ENCODE assay signal across 17 mouse cellular contexts in genomic region chr13:109268253-109268652, GRCm38 (mm10).
DNase-seq lines count a peak whose midpoint lies in the region; ATAC-seq and TF ChIP-seq lines count a peak whose summit lies in the region.
"Had no signal": no experiment of that assay in that cellular context is flagged by ENCODE, and none has a peak within 500 bp of the region (broad histone marks: within the 10 kb centered on the region; RNA-seq: fewer than 3 reads in every experiment).

No protein-coding gene starts in this region.

- DNase-seq in gastrocnemius, postnatal 14 days, result peak; percentile 7
- no peak for DNase-seq in gastrocnemius, adult 18-20 months (ENCODE audit: low spot score)
- peak; percentile 38 for DNase-seq in retina, embryonic 14.5 days (ENCODE audit: low spot score)
- DNase-seq in retina, postnatal 1 day, result no peak
- DNase-seq in embryonic facial prominence, embryonic 10.5 days (ENCODE audit: low spot score), result peak; percentile 38
- peak; percentile 53 for DNase-seq in midbrain, postnatal 0 days (ENCODE audit: low spot score)
- no peak for DNase-seq in urinary bladder, postnatal 4 days (ENCODE audit: low spot score in 2 of 2)
- no peak for DNase-seq in heart, postnatal 14 days
- DNase-seq: cerebellum, adult 8-10 months; kidney, postnatal 36 days; left cerebral cortex, postnatal 4 days; lung, adult 2 months; right cerebral cortex, postnatal 25 days had no signal

- no peak overlapping the region for H3K4me3 ChIP-seq in embryonic facial prominence, embryonic 10.5 days
- H3K4me3 ChIP-seq in midbrain, postnatal 0 days (ENCODE audit: low read depth, low read length), result no peak overlapping the region
- H3K4me3 ChIP-seq: heart, embryonic 12.5 days; neural tube, embryonic 13.5 days had no signal

- TF ChIP-seq CTCF in midbrain, postnatal 0 days (IDR thresholded peaks at IDR 0.05), result no peak

- ATAC-seq in midbrain, postnatal 0 days (ENCODE audit: low FRiP score), result no peak

- H3K9me3 ChIP-seq in embryonic facial prominence, embryonic 10.5 days, result no peaks in the 10 kb centered on the region
- H3K9me3 ChIP-seq in midbrain, postnatal 0 days (ENCODE audit: low read length), result no peaks in the 10 kb centered on the region
- H3K9me3 ChIP-seq: heart, embryonic 12.5 days; neural tube, embryonic 13.5 days had no signal

- intact Hi-C loops in gastrocnemius, postnatal 14 days (cut with DNase I; ENCODE audit: low total_unique reads), result no loop called here
- intact Hi-C loops in heart, postnatal 14 days (cut with DNase I), result loop anchor here (5.0 kb wide), 1 partner anchor 36 kb away; no protein-coding TSS in a partner anchor

- H3K9ac ChIP-seq in midbrain, postnatal 0 days (replicated peaks; ENCODE audit: low read length, poor library complexity, severe bottlenecking), result no peak overlapping the region
- H3K9ac ChIP-seq: heart, embryonic 12.5 days; hindbrain, embryonic 14.5 days; neural tube, embryonic 13.5 days had no signal

- 49% methylated on average over 3 of the region's 3 CpGs for WGBS in embryonic facial prominence, embryonic 10.5 days
- WGBS in midbrain, postnatal 0 days, result 48% methylated on average over 3 of the region's 3 CpGs

- H3K4me1 ChIP-seq in embryonic facial prominence, embryonic 10.5 days, result peaks cover 21% of the 10 kb centered on the region
- no peaks in the 10 kb centered on the region for H3K4me1 ChIP-seq in midbrain, postnatal 0 days (ENCODE audit: insufficient read depth, low read length)
- H3K4me1 ChIP-seq: heart, embryonic 12.5 days; neural tube, embryonic 13.5 days had no signal

- H3K27ac ChIP-seq in embryonic facial prominence, embryonic 10.5 days (replicated peaks), result no peak overlapping the region
- H3K27ac ChIP-seq in midbrain, postnatal 0 days (ENCODE audit: low read depth, low read length), result no peak overlapping the region
- H3K27ac ChIP-seq: hindbrain, embryonic 14.5 days; neural tube, embryonic 13.5 days; stomach, postnatal 0 days had no signal

- no peak overlapping the region for H3K4me2 ChIP-seq in midbrain, postnatal 0 days (ENCODE audit: low read depth, low read length, poor library complexity, severe bottlenecking)
- H3K4me2 ChIP-seq: heart, embryonic 12.5 days; hindbrain, embryonic 14.5 days; neural tube, embryonic 13.5 days had no signal

- H3K27me3 ChIP-seq in embryonic facial prominence, embryonic 10.5 days (replicated peaks; ENCODE audit: low read depth, poor library complexity, severe bottlenecking), result no peaks in the 10 kb centered on the region
- H3K27me3 ChIP-seq in midbrain, postnatal 0 days (ENCODE audit: insufficient read depth, low read length), result no peaks in the 10 kb centered on the region
- H3K27me3 ChIP-seq: heart, embryonic 12.5 days; neural tube, embryonic 13.5 days had no signal

- no peaks in the 10 kb centered on the region for H3K36me3 ChIP-seq in embryonic facial prominence, embryonic 10.5 days (replicated peaks)
- no peaks in the 10 kb centered on the region for H3K36me3 ChIP-seq in midbrain, postnatal 0 days (ENCODE audit: insufficient read depth, low read length)
- H3K36me3 ChIP-seq: heart, embryonic 12.5 days; neural tube, embryonic 13.5 days had no signal

Comparison
In these comparisons a context has a peak if more than half of its experiments do, and no peak if none do; other contexts are left out.
1. DNase-seq: peak in gastrocnemius, postnatal 14 days (single experiment), retina, embryonic 14.5 days (single experiment), embryonic facial prominence, embryonic 10.5 days (single experiment) and midbrain, postnatal 0 days (single experiment); none in gastrocnemius, adult 18-20 months (single experiment), retina, postnatal 1 day (single experiment), urinary bladder, postnatal 4 days (0 of 2) and heart, postnatal 14 days (0 of 2).